Mouse (Mus musculus): Measurements from ENCODE around the gene S100b. TPM values are rescaled to one million over a fixed set of nuclear protein-coding genes. Genes with fewer than 3 reads are reported as not detected.

The S100b gene
- polyA plus RNA-seq (2012; rRNA removed) = 4.9 and 11.9 TPM in 2 replicates

GRCm38 (mm10) chr10:76253536-76253935 lies at the start of gene S100b:
Gene S100b (plus strand): TSS chr10:76253853.

GRCm38 (mm10) chr10:76237341-76238225 lies 16.1 kb upstream of the S100b start, which contains the start of gene Prmt2:
Gene Prmt2 (minus strand): TSS chr10:76237865.

Other genes starting within 250 kb of the S100b start
- gene Zfp280b, start 221.2 kb upstream of the S100b start, polyA plus RNA-seq (2012; rRNA removed) = 18.8 and 24.1 TPM in 2 replicates
- 1.1 and 5.2 TPM in 2 replicates for gene Slc5a4b, start 142.9 kb upstream of the S100b start, polyA plus RNA-seq (2012; rRNA removed)
- gene Slc5a4a, start 106.4 kb upstream of the S100b start, polyA plus RNA-seq (2012; rRNA removed) = 2.5 and 4.0 TPM in 2 replicates
- gene Prmt2, start 16.0 kb upstream of the S100b start, polyA plus RNA-seq (2012; rRNA removed) = 85.4 and 88.4 TPM in 2 replicates
- 33.4 and 37.7 TPM in 2 replicates for gene Dip2a, start 91.4 kb downstream of the S100b start, polyA plus RNA-seq (2012; rRNA removed)
- gene AC141477.1, start 186.6 kb downstream of the S100b start, polyA plus RNA-seq (2012; rRNA removed) = not detected in 2 replicates
- 24.5 and 26.8 TPM in 2 replicates for gene Pcnt, start 188.9 kb downstream of the S100b start, polyA plus RNA-seq (2012; rRNA removed)
- gene 2610028H24Rik, start 195.2 kb downstream of the S100b start, polyA plus RNA-seq (2012; rRNA removed) = 15.6 and 20.8 TPM in 2 replicates
- gene Mcm3ap, start 215.1 kb downstream of the S100b start, polyA plus RNA-seq (2012; rRNA removed) = 23.5 and 24.8 TPM in 2 replicates
- 2.4 and 2.9 TPM in 2 replicates for gene Ybey, start 215.3 kb downstream of the S100b start, polyA plus RNA-seq (2012; rRNA removed)

All from ovary, adult 2 months (tissue).